Mouse (Mus musculus) mouse embryonic stem cell (cell line): ENCODE data around the gene Gpatch8.

Experiments used
- in situ Hi-C, 2 experiments: fragments of 300-500 bp; cut with MboI; formaldehyde crosslinking; loops; 1 replicate in 1 of 2; 3 replicates in 1 of 2; pipeline ENCODE4 v1.14.3; 2019 to 2020; ENCODE audit warnings: low sequenced_read_pairs in 2 of 2, low pct_unique_long_range_greater_than_20kb in 1 of 2, mixed read lengths in 1 of 2; ENCODE audit not compliant: unreplicated experiment in 1 of 2

The Gpatch8 gene

DNA sequence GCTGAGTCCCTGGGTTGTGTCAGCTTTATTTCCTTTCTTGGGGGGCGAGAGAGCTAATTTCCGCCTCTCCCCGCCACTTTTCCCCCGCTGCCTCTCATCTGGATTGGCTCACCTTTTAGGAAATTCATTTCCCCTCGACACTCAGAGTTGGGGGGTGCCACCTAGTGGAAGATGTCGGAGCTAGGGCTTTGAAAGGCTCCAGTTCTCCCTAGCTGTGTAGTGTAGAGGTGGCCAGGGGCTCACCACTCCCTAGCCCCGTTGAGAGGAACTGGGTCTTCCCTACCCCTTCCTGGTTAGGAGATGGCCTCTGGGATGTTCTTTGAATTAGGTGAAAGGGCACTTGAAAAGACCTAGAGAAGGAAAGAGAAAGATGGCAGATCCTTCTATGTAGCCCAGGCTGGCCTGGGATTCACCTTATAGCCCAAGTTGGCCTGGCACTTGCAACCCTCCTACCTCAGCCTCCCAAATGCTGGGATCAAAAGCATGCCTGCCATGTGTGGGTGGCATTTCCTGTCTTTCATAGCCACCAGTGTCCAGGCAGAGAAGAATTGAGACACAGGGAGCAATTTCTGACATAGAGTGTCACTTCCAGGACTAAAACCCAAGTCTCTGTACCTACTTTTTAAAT lies 125.1 kb downstream of the Gpatch8 start:
- in situ Hi-C loops = loop anchor here (5.0 to 10.0 kb wide), 2 partner anchors 134 to 136 kb away; partner anchors contain the start of gene Atxn7l3 (in 2 of the 2)

DNA sequence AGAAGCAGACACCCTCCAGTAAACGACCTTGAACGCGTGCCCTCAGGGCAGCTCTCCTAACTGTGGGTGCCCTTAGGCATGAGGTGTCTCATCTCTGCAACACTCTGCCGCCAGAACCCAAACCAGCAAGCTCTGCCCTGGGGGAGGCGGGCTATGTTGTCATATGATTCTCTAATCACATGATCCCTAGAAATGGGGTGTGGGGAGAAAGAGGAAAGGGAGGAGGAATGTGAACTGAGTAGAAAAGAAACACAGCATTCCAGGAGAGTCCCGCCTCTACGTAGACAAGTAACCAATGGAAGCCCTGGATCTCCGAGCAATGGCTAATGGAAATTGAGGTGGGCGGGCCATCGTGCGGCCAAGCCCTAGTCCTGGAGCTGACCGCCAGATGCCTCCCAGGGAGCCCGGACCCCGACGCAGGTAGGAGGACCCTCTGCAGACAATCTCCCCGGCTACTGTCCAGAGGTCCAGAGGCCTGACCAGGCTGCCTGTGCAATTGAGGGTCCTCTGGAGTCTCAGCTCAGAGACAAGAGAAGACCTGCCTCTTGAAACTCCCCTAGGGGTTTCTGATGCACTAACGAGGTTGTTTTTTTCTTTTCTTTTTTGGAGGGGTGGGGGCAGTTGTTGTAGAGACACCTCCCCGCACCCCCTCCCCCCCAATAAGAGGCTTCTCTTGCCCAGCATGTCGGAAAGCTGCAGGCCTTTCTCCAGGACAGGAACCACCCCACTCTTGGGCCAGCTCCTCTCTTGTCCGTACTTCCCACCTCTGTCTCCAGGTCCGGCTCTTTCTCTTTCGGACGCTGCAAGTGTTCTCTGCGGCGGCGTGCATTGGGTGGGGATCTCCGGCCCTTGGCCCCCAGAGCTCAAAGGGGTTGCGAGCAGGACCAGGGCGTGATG lies 125.8 kb downstream of the Gpatch8 start, which contains the start of gene Grn:
Gene Grn, plus strand, starts transcription at position 195 of the 897 bp plus-strand sequence.
- in situ Hi-C loops = loop anchor here (5.0 to 10.0 kb wide), 2 partner anchors 133 to 136 kb away; partner anchors contain the start of gene Atxn7l3 (in 2 of the 2)

DNA sequence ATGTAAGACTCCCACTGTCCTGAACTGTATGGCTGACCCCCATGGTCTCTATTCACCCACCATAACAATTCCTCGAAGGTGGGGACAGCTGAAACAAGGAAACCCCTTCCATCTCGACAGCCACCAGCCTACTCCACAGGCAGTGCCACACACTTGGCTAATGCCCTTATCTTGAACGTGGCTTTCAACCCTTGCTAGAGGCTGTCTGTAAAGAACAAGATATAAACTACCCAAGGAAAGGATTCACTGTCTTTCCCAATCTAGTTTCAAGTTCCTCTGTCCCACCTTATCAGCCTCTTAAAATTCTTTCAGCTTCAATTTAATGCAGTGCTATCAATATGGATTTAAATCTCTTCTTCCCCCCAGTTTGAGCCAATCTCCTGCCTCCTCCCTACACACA lies 126.6 kb downstream of the Gpatch8 start:
- in situ Hi-C loops = no loop called here

DNA sequence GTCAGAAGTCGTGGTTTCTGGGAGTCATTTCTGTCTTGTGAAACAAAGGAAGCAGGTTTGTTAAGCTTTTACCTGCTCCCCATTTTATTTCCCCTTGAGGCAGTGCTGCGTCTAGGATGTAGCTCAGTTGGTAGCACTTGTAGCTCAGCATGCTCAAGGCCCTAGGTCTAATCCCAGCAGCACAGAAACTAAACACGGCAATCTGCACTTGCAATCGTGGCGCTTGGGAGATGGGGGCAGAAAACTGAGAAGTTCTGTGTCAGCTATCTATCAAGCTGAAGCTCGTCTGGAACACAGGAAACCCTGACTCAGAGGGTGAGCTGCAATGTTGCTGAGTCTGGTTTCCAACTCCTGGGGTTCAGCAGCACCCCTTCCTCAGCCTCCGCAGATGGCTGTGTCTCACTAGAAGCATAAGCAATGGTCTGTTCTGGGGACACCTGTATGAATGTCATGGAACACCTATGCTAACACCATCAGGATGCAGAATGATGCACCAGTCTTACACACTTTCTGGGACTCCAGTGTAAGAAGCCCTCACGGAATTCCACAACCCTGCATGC lies 127.1 kb downstream of the Gpatch8 start:
- in situ Hi-C loops = no loop called here
